Mouse (Mus musculus) heart, postnatal 0 days (tissue): Measurements from ENCODE around the gene Sh3gl2. TPM values are rescaled to one million over a fixed set of nuclear protein-coding genes. Genes with fewer than 3 reads are reported as not detected.

ENCODE experiments used
- ATAC-seq: fragments of 200-750 bp; cut with Nextera tagmentation; 2 replicates; pipeline ENCODE4 v1.8.0; 2017; ENCODE audit warnings: low read depth, moderate number of reproducible peaks, moderate library complexity; ENCODE audit not compliant: insufficient read depth
- DNase-seq: peaks from one replicate; pipeline ENCODE4 v3.0.0-alpha.2; 2016; ENCODE audit warnings: low spot score
- H3K27ac ChIP-seq: fragments of 300-500 bp; sonication (generic); 2 replicates; pipeline ENCODE4 v1.5.1; 2014; ENCODE audit warnings: low read depth, mild to moderate bottlenecking
- H3K27me3 ChIP-seq: fragments of 300-500 bp; sonication (generic); 2 replicates; pipeline ENCODE4 v1.6.1; 2014; ENCODE audit warnings: low read length, mixed read lengths; ENCODE audit not compliant: control insufficient read depth, insufficient read depth
- H3K36me3 ChIP-seq: fragments of 300-500 bp; sonication (generic); replicated peaks from 2 replicates; pipeline ENCODE4 v1.6.1; 2014; ENCODE audit warnings: low read length, mixed read lengths; ENCODE audit not compliant: control insufficient read depth, insufficient read depth
- H3K4me1 ChIP-seq: fragments of 300-500 bp; sonication (generic); 2 replicates; pipeline ENCODE4 v1.6.1; 2014; ENCODE audit warnings: antibody characterized with exemption; ENCODE audit not compliant: control insufficient read depth, insufficient read depth
- H3K4me2 ChIP-seq: fragments of 300-500 bp; sonication (generic); 2 replicates; pipeline ENCODE4 v1.6.1; 2014; ENCODE audit warnings: low read depth, mild to moderate bottlenecking, low read length, moderate library complexity
- H3K4me3 ChIP-seq: fragments of 300-500 bp; sonication (generic); 2 replicates; pipeline ENCODE4 v1.5.1; 2014; ENCODE audit warnings: low read depth, low read length
- H3K9ac ChIP-seq: fragments of 300-500 bp; sonication (generic); replicated peaks from 2 replicates; pipeline ENCODE4 v1.6.1; 2014; ENCODE audit warnings: low read depth, low read length, mixed read lengths
- H3K9me3 ChIP-seq: fragments of 300-500 bp; sonication (generic); replicated peaks from 2 replicates; pipeline ENCODE4 v1.6.1; 2016; ENCODE audit warnings: low read length; ENCODE audit not compliant: control insufficient read depth
- CTCF ChIP-seq: IDR thresholded peaks from 2 replicates; pipeline ENCODE4 v1.5.1; 2016; ENCODE audit warnings: antibody characterized with exemption, control low read depth, low read depth
- EP300 ChIP-seq: IDR thresholded peaks from 2 replicates; pipeline ENCODE4 v1.6.1; 2016; ENCODE audit warnings: antibody characterized with exemption, low read depth
- WGBS: fragments of 180-500 bp; shearing (Covaris S2); extraction: QIAGEN DNeasy Blood & Tissue Kit; methylation state at CpG from one replicate; pipeline ENCODE4 v1.1.7; 2014; 5-methylcytosine and 5-hydroxymethylcytosine counted together
- polyA plus RNA-seq: library from polyadenylated mRNA; unstranded; fragments of >200 nt; fragmentation: Nextera tagmentation; extraction: Ambion mirVana; gene quantifications from 2 replicates; pipeline ENCODE4 v1.2.1, GENCODE M21; 2015
- total RNA-seq: library from RNA; depleted of rRNA; stranded (reverse); fragments of >200 nt; gene quantifications from 2 replicates; pipeline ENCODE4 v1.2.3, GENCODE M21; 2014; ENCODE audit warnings: low replicate concordance

The Sh3gl2 gene
- total and polyA plus RNA-seq, 2 experiments from 2014 or later: 0.34 to 1.9 TPM

GRCm38 (mm10) chr4:85385241-85385640 lies 180.3 kb downstream of the Sh3gl2 start:
- no peaks in the 10 kb centered on the region for H3K9me3 ChIP-seq
- no peak overlapping the region for H3K9ac ChIP-seq
- ATAC-seq (no peak), DNase-seq (no peak)
- H3K4me1 ChIP-seq: no peaks in the 10 kb centered on the region
- no peaks in the 10 kb centered on the region for H3K27me3 ChIP-seq
- no peak overlapping the region for H3K4me2 ChIP-seq
- TF ChIP-seq EP300 (no peak), CTCF (no peak)
- H3K4me3 ChIP-seq: no peak overlapping the region
- 59% methylated on average over 5 of the region's 5 CpGs for WGBS
- no peaks in the 10 kb centered on the region for H3K36me3 ChIP-seq
- no peak overlapping the region for H3K27ac ChIP-seq

- H3K27me3 ChIP-seq: no peaks in the 10 kb centered on the region
- ATAC-seq: no peak
Measured at GRCm38 (mm10) chr4:85387676-85388075, 182.8 kb downstream of the Sh3gl2 start.

GRCm38 (mm10) chr4:85391795-85392194 lies 186.9 kb downstream of the Sh3gl2 start:
- Histone ChIP-seq H3K4me2 (no peak overlapping the region), H3K4me1 (no peaks in the 10 kb centered on the region), H3K36me3 (no peaks in the 10 kb centered on the region), H3K27me3 (no peaks in the 10 kb centered on the region), H3K9ac (no peak overlapping the region), H3K4me3 (no peak overlapping the region), H3K27ac (no peak overlapping the region), H3K9me3 (no peaks in the 10 kb centered on the region)
- TF ChIP-seq CTCF (peak; percentile 46), EP300 (no peak)
- WGBS: 46% methylated on average over 1 of the region's 1 CpGs
- DNase-seq (no peak), ATAC-seq (no peak)

More at GRCm38 (mm10) chr4:85387676-85388075, 182.8 kb downstream of the Sh3gl2 start:
- no peak overlapping the region for H3K4me2 ChIP-seq
- no peak overlapping the region for H3K4me3 ChIP-seq
- no peak for TF ChIP-seq EP300
- no peak for TF ChIP-seq CTCF
- H3K36me3 ChIP-seq: no peaks in the 10 kb centered on the region
- H3K9me3 ChIP-seq: no peaks in the 10 kb centered on the region
- no peak overlapping the region for H3K9ac ChIP-seq
- H3K4me1 ChIP-seq: no peaks in the 10 kb centered on the region
- no peak overlapping the region for H3K27ac ChIP-seq
- 92% methylated on average over 6 of the region's 6 CpGs for WGBS
- DNase-seq: no peak

GRCm38 (mm10) chr4:85398765-85399164 lies 193.8 kb downstream of the Sh3gl2 start:
- no peak overlapping the region for H3K27ac ChIP-seq
- DNase-seq (no peak), ATAC-seq (no peak)
- no peaks in the 10 kb centered on the region for H3K9me3 ChIP-seq
- TF ChIP-seq EP300 (no peak), CTCF (no peak)
- no peak overlapping the region for H3K4me2 ChIP-seq
- H3K9ac ChIP-seq: no peak overlapping the region
- 82% methylated on average over 8 of the region's 8 CpGs for WGBS
- H3K27me3 ChIP-seq: no peaks in the 10 kb centered on the region; the same call in 1 of the 2 replicates
- H3K4me3 ChIP-seq: no peak overlapping the region
- H3K36me3 ChIP-seq: no peaks in the 10 kb centered on the region
- H3K4me1 ChIP-seq: no peaks in the 10 kb centered on the region

GRCm38 (mm10) chr4:85402823-85403222 lies 197.9 kb downstream of the Sh3gl2 start:
- TF ChIP-seq CTCF: peak; percentile 87
- no peak for TF ChIP-seq EP300
- 31% methylated on average over 4 of the region's 4 CpGs for WGBS
- Histone ChIP-seq H3K9ac (no peak overlapping the region), H3K4me3 (no peak overlapping the region), H3K27ac (no peak overlapping the region), H3K4me2 (no peak overlapping the region), H3K4me1 (no peaks in the 10 kb centered on the region), H3K9me3 (no peaks in the 10 kb centered on the region), H3K36me3 (no peaks in the 10 kb centered on the region), H3K27me3 (no peaks in the 10 kb centered on the region; the same call in 1 of the 2 replicates)
- ATAC-seq (no peak), DNase-seq (peak; percentile 65)
